17 mouse cellular contexts compared by ENCODE assay signal in genomic region chr15:46598328-46598727, GRCm38 (mm10).
DNase-seq lines count a peak whose midpoint lies in the region; ATAC-seq and TF ChIP-seq lines count a peak whose summit lies in the region.
"Had no signal": no experiment of that assay in that cellular context is flagged by ENCODE, and none has a peak within 500 bp of the region (broad histone marks: within the 10 kb centered on the region; RNA-seq: fewer than 3 reads in every experiment).

No protein-coding gene starts in this region.

- H3K36me3 ChIP-seq in hindbrain, embryonic 14.5 days (replicated peaks; ENCODE audit: control insufficient read depth, insufficient read depth): no peaks in the 10 kb centered on the region
- no peaks in the 10 kb centered on the region for H3K36me3 ChIP-seq in hindbrain, embryonic 12.5 days
- no peaks in the 10 kb centered on the region for H3K36me3 ChIP-seq in liver, adult 2 months (ENCODE audit: control insufficient read depth, insufficient read depth, low read length)
- no peaks in the 10 kb centered on the region for H3K36me3 ChIP-seq in liver, postnatal 0 days (replicated peaks; ENCODE audit: insufficient read depth, low read length)
- H3K36me3 ChIP-seq: heart, embryonic 12.5 days; liver, embryonic 13.5 days; midbrain, embryonic 12.5 days had no signal

- no peak overlapping the region for H3K4me2 ChIP-seq in hindbrain, embryonic 14.5 days (replicated peaks)
- no peak overlapping the region for H3K4me2 ChIP-seq in hindbrain, embryonic 12.5 days (replicated peaks)
- no peak overlapping the region for H3K4me2 ChIP-seq in liver, postnatal 0 days (ENCODE audit: low read depth, low read length)
- H3K4me2 ChIP-seq: heart, embryonic 12.5 days; liver, embryonic 13.5 days; midbrain, embryonic 12.5 days had no signal

- no peak for TF ChIP-seq CTCF in liver, adult 2 months (IDR thresholded peaks at IDR 0.05; ENCODE audit: low read depth, low read length)
- TF ChIP-seq CTCF in liver, postnatal 0 days (IDR thresholded peaks at IDR 0.05; ENCODE audit: low read depth): no peak
- TF ChIP-seq CTCF in brain, embryonic 14.5 days (IDR thresholded peaks at IDR 0.05; ENCODE audit: borderline replicate concordance, extremely low read depth, insufficient read depth, insufficient read length): no peak

- 75% methylated on average over 1 of the region's 1 CpGs for WGBS in hindbrain, embryonic 14.5 days
- WGBS in hindbrain, embryonic 12.5 days: 72% methylated on average over 1 of the region's 1 CpGs
- 70% methylated on average over 1 of the region's 1 CpGs for WGBS in liver, adult 2 months
- WGBS in liver, postnatal 0 days (ENCODE audit: insufficient replicate concordance): 59% methylated on average over 1 of the region's 1 CpGs

- DNase-seq in hindbrain, embryonic 14.5 days (ENCODE audit: low spot score): peak; percentile 50
- DNase-seq in liver, adult 2 months (ENCODE audit: extremely low read depth, low read depth, low spot score): peak; percentile 26
- no peak for DNase-seq in liver, postnatal 0 days
- peak; percentile 34 for DNase-seq in A20 (ENCODE audit: low read depth, low spot score)
- DNase-seq in brain, embryonic 14.5 days (ENCODE audit: low read depth): peak; percentile 44
- DNase-seq in ovary, postnatal 36 days (ENCODE audit: low spot score): no peak
- DNase-seq in thymus, postnatal 14 days: no peak
- DNase-seq: cerebellum, adult 9-11 months; gastrocnemius, postnatal 36 days; kidney, adult 11 months; kidney, postnatal 25 days; liver, embryonic 13.5 days; lung, postnatal 4 days had no signal

- H3K9me3 ChIP-seq in hindbrain, embryonic 14.5 days (ENCODE audit: control insufficient read depth, low read length): no peaks in the 10 kb centered on the region
- H3K9me3 ChIP-seq in hindbrain, embryonic 12.5 days (replicated peaks): no peaks in the 10 kb centered on the region
- H3K9me3 ChIP-seq in liver, postnatal 0 days (ENCODE audit: low read length): no peaks in the 10 kb centered on the region
- H3K9me3 ChIP-seq: heart, embryonic 12.5 days; liver, embryonic 13.5 days; midbrain, embryonic 12.5 days had no signal

- no peak for TF ChIP-seq POLR2A in liver, adult 2 months (IDR thresholded peaks at IDR 0.05; ENCODE audit: extremely low read depth, insufficient read depth, low read length)
- TF ChIP-seq POLR2A in brain, embryonic 14.5 days (IDR thresholded peaks at IDR 0.05; ENCODE audit: borderline replicate concordance, extremely low read depth, insufficient read depth, insufficient read length, poor library complexity, severe bottlenecking): no peak

- H3K4me1 ChIP-seq in hindbrain, embryonic 14.5 days (replicated peaks; ENCODE audit: control insufficient read depth, insufficient read depth, low read length): no peaks in the 10 kb centered on the region
- no peaks in the 10 kb centered on the region for H3K4me1 ChIP-seq in hindbrain, embryonic 12.5 days
- H3K4me1 ChIP-seq in liver, adult 2 months (ENCODE audit: control insufficient read depth, insufficient read depth, low read length): no peaks in the 10 kb centered on the region
- H3K4me1 ChIP-seq in liver, postnatal 0 days (ENCODE audit: insufficient read depth): no peaks in the 10 kb centered on the region
- H3K4me1 ChIP-seq: heart, embryonic 12.5 days; liver, embryonic 13.5 days; midbrain, embryonic 12.5 days had no signal

- no peak overlapping the region for H3K4me3 ChIP-seq in hindbrain, embryonic 14.5 days (replicated peaks; ENCODE audit: low read length)
- H3K4me3 ChIP-seq in hindbrain, embryonic 12.5 days: no peak overlapping the region
- no peak overlapping the region for H3K4me3 ChIP-seq in liver, adult 2 months (ENCODE audit: insufficient read depth, low read depth, low read length)
- no peak overlapping the region for H3K4me3 ChIP-seq in liver, postnatal 0 days (ENCODE audit: low read depth, low read length)
- H3K4me3 ChIP-seq: heart, embryonic 12.5 days; liver, embryonic 13.5 days; midbrain, embryonic 12.5 days had no signal

- no peak for TF ChIP-seq EP300 in liver, postnatal 0 days (IDR thresholded peaks at IDR 0.05; ENCODE audit: low read depth)

- no peak overlapping the region for H3K27ac ChIP-seq in hindbrain, embryonic 14.5 days
- H3K27ac ChIP-seq in hindbrain, embryonic 12.5 days: no peak overlapping the region
- H3K27ac ChIP-seq in liver, adult 2 months (replicated peaks; ENCODE audit: insufficient read depth, low read depth, low read length): no peak overlapping the region
- no peak overlapping the region for H3K27ac ChIP-seq in liver, postnatal 0 days (ENCODE audit: low read depth)
- H3K27ac ChIP-seq: liver, embryonic 13.5 days; midbrain, embryonic 12.5 days had no signal

- ATAC-seq in hindbrain, embryonic 14.5 days (ENCODE audit: low FRiP score): no peak
- no peak for ATAC-seq in hindbrain, embryonic 12.5 days (ENCODE audit: low FRiP score)
- no peak for ATAC-seq in liver, postnatal 0 days

- no peaks in the 10 kb centered on the region for H3K79me2 ChIP-seq in liver, adult 2 months (ENCODE audit: control insufficient read depth, insufficient read depth, low read length)

- no peaks in the 10 kb centered on the region for H3K27me3 ChIP-seq in hindbrain, embryonic 14.5 days (ENCODE audit: control insufficient read depth, insufficient read depth, low read length)
- no peaks in the 10 kb centered on the region for H3K27me3 ChIP-seq in hindbrain, embryonic 12.5 days
- H3K27me3 ChIP-seq in liver, adult 2 months (ENCODE audit: control insufficient read depth, insufficient read depth, low read length): no peaks in the 10 kb centered on the region
- H3K27me3 ChIP-seq in liver, postnatal 0 days (ENCODE audit: insufficient read depth, low read length): no peaks in the 10 kb centered on the region
- H3K27me3 ChIP-seq: CH12.LX; heart, embryonic 12.5 days; liver, embryonic 13.5 days; midbrain, embryonic 12.5 days had no signal

- H3K9ac ChIP-seq in hindbrain, embryonic 14.5 days: no peak overlapping the region
- H3K9ac ChIP-seq in hindbrain, embryonic 12.5 days: no peak overlapping the region
- H3K9ac ChIP-seq in liver, adult 2 months (ENCODE audit: low read depth, low read length): no peak overlapping the region
- no peak overlapping the region for H3K9ac ChIP-seq in liver, postnatal 0 days (replicated peaks)
- H3K9ac ChIP-seq: heart, embryonic 12.5 days; liver, embryonic 13.5 days; midbrain, embryonic 12.5 days had no signal

Comparison
In these comparisons a context has a peak if more than half of its experiments do, and no peak if none do; other contexts are left out.
1. DNase-seq: peak in hindbrain, embryonic 14.5 days (single experiment), liver, adult 2 months (single experiment), A20 (single experiment) and brain, embryonic 14.5 days (single experiment); none in liver, postnatal 0 days (single experiment), ovary, postnatal 36 days (single experiment) and thymus, postnatal 14 days (single experiment).